Mouse (Mus musculus) liver, embryonic 14.5 days (tissue): ENCODE measurements around the gene Slc25a44. TPM values are rescaled to one million over a fixed set of nuclear protein-coding genes. Genes with fewer than 3 reads are reported as not detected.

Experiments used
- ATAC-seq: fragments of 200-750 bp; cut with Nextera tagmentation; 2 replicates; pipeline ENCODE4 v1.8.0; 2017; ENCODE audit warnings: moderate number of reproducible peaks, mild to moderate bottlenecking, moderate library complexity; ENCODE audit not compliant: insufficient read depth
- DNase-seq, 3 experiments: peaks; one replicate each; pipeline ENCODE4 v3.0.0-alpha.2; 2012 to 2013; ENCODE audit warnings: low read depth in 3 of 3, low spot score in 3 of 3
- H3K27ac ChIP-seq: fragments of 300-500 bp; sonication (generic); 2 replicates; pipeline ENCODE4 v1.5.1; 2014; ENCODE audit warnings: moderate library complexity, mild to moderate bottlenecking, control low read depth, inconsistent platforms
- H3K27me3 ChIP-seq: fragments of 300-500 bp; sonication (generic); 2 replicates; pipeline ENCODE4 v1.6.1; 2014; ENCODE audit warnings: mild to moderate bottlenecking, low read length, moderate library complexity; ENCODE audit not compliant: control insufficient read depth, insufficient read depth
- H3K36me3 ChIP-seq: fragments of 300-500 bp; sonication (generic); replicated peaks from 2 replicates; pipeline ENCODE4 v1.6.1; 2014; ENCODE audit warnings: low read depth; ENCODE audit not compliant: control insufficient read depth, insufficient read depth
- H3K4me1 ChIP-seq, 2 experiments: fragments of 200-500 bp in 1 of 2; fragments of 300-500 bp in 1 of 2; sonication (generic) in 1 of 2; replicated peaks; 2 replicates each; pipeline ENCODE4 v1.6.1; 2012 to 2014; ENCODE audit warnings: antibody characterized with exemption in 1 of 2, inconsistent platforms in 1 of 2, low read length in 1 of 2; ENCODE audit not compliant: control insufficient read depth in 2 of 2, insufficient read depth in 2 of 2
- H3K4me2 ChIP-seq: fragments of 300-500 bp; sonication (generic); 2 replicates; pipeline ENCODE4 v1.6.1; 2014; ENCODE audit warnings: low read depth, mild to moderate bottlenecking, control low read depth, moderate library complexity
- H3K4me3 ChIP-seq, 2 experiments: fragments of 200-500 bp in 1 of 2; fragments of 300-500 bp in 1 of 2; sonication (generic) in 1 of 2; 2 replicates each; pipeline ENCODE4 v1.5.1; 2012 to 2014; ENCODE audit warnings: low read depth in 2 of 2, low read length in 2 of 2, mild to moderate bottlenecking in 2 of 2, control low read depth in 1 of 2, inconsistent platforms in 1 of 2, moderate library complexity in 1 of 2; ENCODE audit not compliant: insufficient read depth in 1 of 2
- H3K9ac ChIP-seq: fragments of 300-500 bp; sonication (generic); replicated peaks from 2 replicates; pipeline ENCODE4 v1.6.1; 2014; ENCODE audit warnings: mild to moderate bottlenecking, control low read depth, moderate library complexity
- H3K9me3 ChIP-seq: fragments of 300-500 bp; sonication (generic); 2 replicates; pipeline ENCODE4 v1.6.1; 2016; ENCODE audit warnings: low read length, mixed read lengths; ENCODE audit not compliant: control insufficient read depth
- CTCF ChIP-seq: IDR thresholded peaks from 2 replicates; pipeline ENCODE4 v1.5.1; 2016; ENCODE audit warnings: antibody characterized with exemption, low read depth, control low read depth
- EP300 ChIP-seq: IDR thresholded peaks from 2 replicates; pipeline ENCODE4 v1.6.1; 2016; ENCODE audit warnings: antibody characterized with exemption, low read depth
- WGBS: fragments of 180-500 bp; shearing (Covaris S2); extraction: QIAGEN DNeasy Blood & Tissue Kit; methylation state at CpG from one replicate; pipeline ENCODE4 v1.1.7; 2014; ENCODE audit not compliant: insufficient replicate concordance; 5-methylcytosine and 5-hydroxymethylcytosine counted together
- polyA plus RNA-seq, 2 experiments: library from polyadenylated mRNA; depleted of rRNA in 1 of 2; stranded (reverse) in 1 of 2; unstranded in 1 of 2; fragments of >200 nt; fragmentation: Nextera tagmentation in 1 of 2; extraction: Ambion mirVana in 1 of 2; gene quantifications; 2 replicates each; pipeline versions ENCODE4 v1.2.1 to v1.2.3; 2012 to 2014

Gene Slc25a44
- polyA plus RNA-seq, 2 experiments, result 8.8 to 9.9 TPM

- no peaks in the 10 kb centered on the region for H3K36me3 ChIP-seq
- no peak overlapping the region for H3K9ac ChIP-seq
These were observed 33.9 kb upstream of the Slc25a44 start for GRCm38 (mm10) chr3:88458778-88459219.

GRCm38 (mm10) chr3:88456746-88457532 lies 32.0 kb upstream of the Slc25a44 start:
- WGBS, result 51% methylated on average over 7 of the region's 7 CpGs
- Histone ChIP-seq H3K27ac (no peak overlapping the region), H3K4me1 (peaks cover 0 to 5% of the 10 kb centered on the region in 2 experiments; a peak in 1 of 4 replicates), H3K27me3 (peaks cover 11% of the 10 kb centered on the region), H3K36me3 (no peaks in the 10 kb centered on the region), H3K9ac (no peak overlapping the region), H3K4me3 (no peak overlapping the region), H3K9me3 (no peaks in the 10 kb centered on the region), H3K4me2 (no peak overlapping the region)
- DNase-seq, result no peak
- no peak for TF ChIP-seq EP300
- TF ChIP-seq CTCF, result no peak
- no peak for ATAC-seq

More at GRCm38 (mm10) chr3:88458778-88459219, 33.9 kb upstream of the Slc25a44 start:
- ATAC-seq, result no peak
- H3K9me3 ChIP-seq, result no peaks in the 10 kb centered on the region
- no peak overlapping the region for H3K4me2 ChIP-seq
- DNase-seq, result no peak
- WGBS, result 7% methylated on average over 14 of the region's 14 CpGs
- peaks cover 9% of the 10 kb centered on the region for H3K27me3 ChIP-seq
- no peak overlapping the region for H3K27ac ChIP-seq
- no peak overlapping the region for H3K4me3 ChIP-seq
- TF ChIP-seq CTCF (no peak), EP300 (no peak)
- peaks cover 0 to 5% of the 10 kb centered on the region in 2 experiments; a peak in 1 of 4 replicates for H3K4me1 ChIP-seq

GRCm38 (mm10) chr3:88456313-88456712 lies 31.4 kb upstream of the Slc25a44 start:
- Histone ChIP-seq H3K9me3 (no peaks in the 10 kb centered on the region), H3K9ac (no peak overlapping the region), H3K4me1 (peaks cover 0 to 5% of the 10 kb centered on the region in 2 experiments; a peak in 1 of 4 replicates), H3K36me3 (no peaks in the 10 kb centered on the region), H3K27me3 (peaks cover 11% of the 10 kb centered on the region), H3K27ac (no peak overlapping the region), H3K4me2 (peak overlapping the region; percentile 44; the same call in 1 of the 2 replicates), H3K4me3 (peak overlapping the region in 1 of 2 experiments; percentile 33; a peak in 1 of 4 replicates)
- 63% methylated on average over 8 of the region's 8 CpGs for WGBS
- DNase-seq (peak in 2 of 3 experiments; percentile 33 to 42), ATAC-seq (peak; percentile 64)
- TF ChIP-seq CTCF, result no peak
- TF ChIP-seq EP300, result no peak

- Histone ChIP-seq H3K4me2 (peak overlapping the region; percentile 44), H3K36me3 (no peaks in the 10 kb centered on the region), H3K4me1 (peaks cover 0 to 5% of the 10 kb centered on the region in 2 experiments; a peak in 1 of 4 replicates), H3K27me3 (peaks cover 14% of the 10 kb centered on the region), H3K9me3 (no peaks in the 10 kb centered on the region), H3K9ac (peak overlapping the region; percentile 13; the same call in 1 of the 2 replicates), H3K4me3 (peak overlapping the region; percentile 33 to 34; a peak in 3 of 4 replicates), H3K27ac (no peak overlapping the region)
- no peak for TF ChIP-seq CTCF
- 48% methylated on average over 18 of the region's 18 CpGs for WGBS
- DNase-seq, result no peak
- no peak for ATAC-seq
These were observed 30.8 kb upstream of the Slc25a44 start for GRCm38 (mm10) chr3:88455588-88456264.
